Mouse (Mus musculus): ENCODE results near the gene Gm21897. TPM values are rescaled to one million over a fixed set of nuclear protein-coding genes. Genes with fewer than 3 reads are reported as not detected.

Gm21897 gene
- polyA plus RNA-seq, 1 experiment from 2014 or later, result not detected

DNA sequence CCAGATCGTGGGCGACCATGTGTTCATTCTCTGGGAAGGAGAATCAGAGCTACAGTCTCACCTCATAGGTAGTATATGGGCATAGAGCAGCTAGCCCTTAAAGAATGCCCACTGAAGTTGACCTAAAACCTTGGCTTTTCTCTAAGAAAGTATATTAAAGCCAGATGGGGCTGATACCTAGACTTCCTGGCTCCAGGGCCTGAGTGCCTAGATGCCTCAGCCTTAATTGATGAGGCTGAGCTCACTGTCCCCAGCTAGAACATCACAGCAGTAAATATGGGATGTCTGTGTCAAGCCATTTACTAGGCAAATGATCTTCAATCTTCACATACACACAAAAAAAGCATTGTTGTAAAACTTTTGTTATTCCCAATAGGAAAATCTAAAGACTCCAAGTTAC lies 32.1 kb downstream of the Gm21897 start:
- H3K9me3 ChIP-seq (replicated peaks; ENCODE audit: control insufficient read depth, low read length, poor library complexity, severe bottlenecking), result no peaks in the 10 kb centered on the region
- no peaks in the 10 kb centered on the region for H3K27me3 ChIP-seq (ENCODE audit: control insufficient read depth, insufficient read depth, low read depth, low read length)
- no peak overlapping the region for H3K4me3 ChIP-seq (ENCODE audit: low read depth, low read length)
- 88% methylated on average over 2 of the region's 2 CpGs for WGBS
- no peak overlapping the region for H3K4me2 ChIP-seq (ENCODE audit: low read length)
- H3K36me3 ChIP-seq (ENCODE audit: control insufficient read depth, insufficient read depth, low read length), result no peaks in the 10 kb centered on the region
- H3K27ac ChIP-seq (ENCODE audit: low read length), result no peak overlapping the region
- H3K9ac ChIP-seq (ENCODE audit: low read depth, low read length), result no peak overlapping the region
- no peaks in the 10 kb centered on the region for H3K4me1 ChIP-seq (ENCODE audit: control insufficient read depth, insufficient read depth, low read length)
- no peak for ATAC-seq

DNA sequence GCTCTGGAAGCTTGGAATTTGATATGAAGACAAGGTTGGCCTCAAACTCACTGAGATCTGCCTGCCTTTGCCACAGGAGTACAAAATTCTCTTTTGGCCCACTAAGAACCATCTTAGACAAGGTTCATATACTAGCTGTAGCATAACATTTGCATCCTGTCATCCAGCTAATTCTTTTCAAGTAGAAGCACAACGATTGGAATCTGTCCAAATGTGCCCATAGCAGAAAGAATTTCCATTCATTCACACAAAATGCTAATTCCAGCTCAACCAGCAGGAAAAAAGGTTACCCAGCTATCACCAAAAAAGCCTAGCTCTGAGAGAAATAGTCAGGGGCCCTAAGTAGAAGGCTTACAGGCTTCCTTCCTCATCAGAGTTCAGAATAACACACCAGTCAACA lies 34.0 kb downstream of the Gm21897 start:
- WGBS, result 45% methylated on average over 1 of the region's 1 CpGs
- H3K4me3 ChIP-seq (ENCODE audit: low read depth, low read length), result no peak overlapping the region

DNA sequence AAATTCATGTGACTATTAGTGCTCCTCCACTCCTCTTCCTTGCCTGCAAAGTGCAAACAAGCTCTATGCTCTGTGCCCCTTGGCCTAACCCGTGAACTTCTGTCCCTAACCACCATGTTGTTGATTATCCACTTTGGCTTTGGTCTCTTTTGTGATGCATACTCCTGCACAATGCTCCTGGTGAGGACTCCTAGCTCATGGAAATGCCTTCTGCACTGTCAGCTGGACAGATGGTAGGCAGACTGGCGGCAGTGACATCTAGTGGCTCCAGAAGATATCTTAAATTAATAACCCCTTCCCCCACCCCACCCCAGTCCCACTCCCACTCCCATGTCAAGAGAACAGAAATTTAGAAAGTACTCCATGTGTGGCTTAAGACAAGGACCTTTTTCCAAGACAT lies 35.1 kb downstream of the Gm21897 start:
- no peaks in the 10 kb centered on the region for H3K9me3 ChIP-seq (replicated peaks; ENCODE audit: control insufficient read depth, low read length, poor library complexity, severe bottlenecking)
- H3K27ac ChIP-seq (ENCODE audit: low read length), result no peak overlapping the region
- no peak overlapping the region for H3K4me2 ChIP-seq (ENCODE audit: low read length)
- H3K4me1 ChIP-seq (ENCODE audit: control insufficient read depth, insufficient read depth, low read length), result no peaks in the 10 kb centered on the region
- whole genome bisulfite sequencing, result 64% methylated on average over 2 of the region's 2 CpGs
- no peaks in the 10 kb centered on the region for H3K36me3 ChIP-seq (ENCODE audit: control insufficient read depth, insufficient read depth, low read length)
- no peak for ATAC-seq
- H3K9ac ChIP-seq (ENCODE audit: low read depth, low read length), result no peak overlapping the region
- H3K4me3 ChIP-seq (ENCODE audit: low read depth, low read length), result no peak overlapping the region
- no peaks in the 10 kb centered on the region for H3K27me3 ChIP-seq (ENCODE audit: control insufficient read depth, insufficient read depth, low read depth, low read length)

More for the DNA sequence above, 34.0 kb downstream of the Gm21897 start:
- Histone ChIP-seq H3K36me3 (ENCODE audit: control insufficient read depth, insufficient read depth, low read length) (no peaks in the 10 kb centered on the region), H3K9me3 (replicated peaks; ENCODE audit: control insufficient read depth, low read length, poor library complexity, severe bottlenecking) (no peaks in the 10 kb centered on the region), H3K9ac (ENCODE audit: low read depth, low read length) (no peak overlapping the region), H3K27ac (ENCODE audit: low read length) (no peak overlapping the region), H3K4me1 (ENCODE audit: control insufficient read depth, insufficient read depth, low read length) (no peaks in the 10 kb centered on the region), H3K27me3 (ENCODE audit: control insufficient read depth, insufficient read depth, low read depth, low read length) (no peaks in the 10 kb centered on the region), H3K4me2 (ENCODE audit: low read length) (no peak overlapping the region)
- ATAC-seq, result no peak

DNA sequence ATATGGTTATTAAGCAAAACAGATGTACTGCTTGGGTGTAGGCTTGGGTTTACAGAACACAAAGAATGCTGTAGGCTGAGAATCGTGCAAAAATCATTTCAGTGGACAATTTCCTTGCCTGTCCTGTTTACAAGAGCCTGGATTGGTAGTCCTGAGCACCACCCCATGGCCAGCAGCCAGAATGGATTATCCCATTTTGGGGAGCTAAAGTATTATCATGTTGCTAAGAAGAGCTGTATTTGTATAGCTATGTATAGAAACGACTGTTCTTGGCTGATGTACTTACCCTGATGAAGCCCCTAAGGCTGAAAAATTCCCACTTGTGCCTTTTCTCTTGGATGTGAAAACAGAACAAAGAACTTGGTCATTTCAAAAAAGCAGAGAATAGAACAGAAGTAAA lies 37.6 kb downstream of the Gm21897 start:
- no peak overlapping the region for H3K9ac ChIP-seq (ENCODE audit: low read depth, low read length)
- H3K4me3 ChIP-seq (ENCODE audit: low read depth, low read length), result no peak overlapping the region
- no peaks in the 10 kb centered on the region for H3K4me1 ChIP-seq (ENCODE audit: control insufficient read depth, insufficient read depth, low read length)
- H3K9me3 ChIP-seq (replicated peaks; ENCODE audit: control insufficient read depth, low read length, poor library complexity, severe bottlenecking), result no peaks in the 10 kb centered on the region
- H3K4me2 ChIP-seq (ENCODE audit: low read length), result no peak overlapping the region
- no peak for ATAC-seq
- no peaks in the 10 kb centered on the region for H3K36me3 ChIP-seq (ENCODE audit: control insufficient read depth, insufficient read depth, low read length)
- H3K27me3 ChIP-seq (ENCODE audit: control insufficient read depth, insufficient read depth, low read depth, low read length), result no peaks in the 10 kb centered on the region
- no peak overlapping the region for H3K27ac ChIP-seq (ENCODE audit: low read length)
- 54% methylated on average over 2 of the region's 2 CpGs for WGBS

DNA sequence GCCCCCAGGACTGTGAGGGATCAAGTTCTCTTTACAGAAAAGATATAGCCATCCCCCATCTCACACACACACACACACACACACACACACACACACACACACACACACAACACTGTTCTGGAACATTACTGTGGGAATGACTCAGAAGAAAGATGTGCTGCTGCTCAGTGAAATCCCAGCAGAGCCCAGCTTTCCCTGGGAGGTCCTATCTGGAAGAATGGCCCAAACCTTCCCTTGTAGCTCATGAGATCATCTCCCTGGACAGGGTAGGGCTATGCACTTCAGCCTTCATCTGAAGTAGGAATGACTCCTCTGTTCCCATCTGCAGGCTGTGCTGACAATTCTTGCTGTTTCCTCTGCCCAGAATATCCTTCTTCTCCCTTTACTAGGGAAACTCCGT lies 38.1 kb downstream of the Gm21897 start:
- 91% methylated on average over 1 of the region's 1 CpGs for WGBS

DNA sequence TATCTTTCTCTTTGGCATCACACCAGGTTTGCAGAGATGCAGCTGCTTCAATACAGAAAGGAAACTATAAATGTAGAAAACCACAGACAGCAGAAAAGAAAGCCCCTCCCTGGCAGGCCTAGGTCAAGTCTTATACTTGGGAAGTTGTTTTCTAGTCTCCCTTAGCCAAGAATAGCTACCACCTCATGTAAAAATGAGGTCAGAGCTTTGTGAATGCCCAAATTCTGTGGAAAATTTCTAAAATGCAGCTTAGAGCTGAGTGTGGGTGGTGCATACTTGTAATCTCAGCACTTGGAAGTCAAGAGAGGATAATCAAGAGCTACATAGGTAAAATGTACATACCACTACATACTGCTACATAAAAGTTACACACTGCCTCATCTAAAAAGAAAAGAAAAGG lies 40.5 kb downstream of the Gm21897 start:
- no peaks in the 10 kb centered on the region for H3K4me1 ChIP-seq (ENCODE audit: control insufficient read depth, insufficient read depth, low read length)
- H3K36me3 ChIP-seq (ENCODE audit: control insufficient read depth, insufficient read depth, low read length), result no peaks in the 10 kb centered on the region
- H3K27ac ChIP-seq (ENCODE audit: low read length), result no peak overlapping the region
- H3K4me2 ChIP-seq (ENCODE audit: low read length), result no peak overlapping the region
- H3K9me3 ChIP-seq (replicated peaks; ENCODE audit: control insufficient read depth, low read length, poor library complexity, severe bottlenecking), result no peaks in the 10 kb centered on the region
- no peak overlapping the region for H3K9ac ChIP-seq (ENCODE audit: low read depth, low read length)
- H3K27me3 ChIP-seq (ENCODE audit: control insufficient read depth, insufficient read depth, low read depth, low read length), result no peaks in the 10 kb centered on the region
- no peak overlapping the region for H3K4me3 ChIP-seq (ENCODE audit: low read depth, low read length)
- ATAC-seq, result no peak

More for the DNA sequence above, 38.1 kb downstream of the Gm21897 start:
- Histone ChIP-seq H3K27me3 (ENCODE audit: control insufficient read depth, insufficient read depth, low read depth, low read length) (no peaks in the 10 kb centered on the region), H3K4me3 (ENCODE audit: low read depth, low read length) (no peak overlapping the region), H3K9me3 (replicated peaks; ENCODE audit: control insufficient read depth, low read length, poor library complexity, severe bottlenecking) (no peaks in the 10 kb centered on the region), H3K36me3 (ENCODE audit: control insufficient read depth, insufficient read depth, low read length) (no peaks in the 10 kb centered on the region), H3K4me1 (ENCODE audit: control insufficient read depth, insufficient read depth, low read length) (no peaks in the 10 kb centered on the region), H3K4me2 (ENCODE audit: low read length) (no peak overlapping the region), H3K9ac (ENCODE audit: low read depth, low read length) (no peak overlapping the region), H3K27ac (ENCODE audit: low read length) (no peak overlapping the region)
- no peak for ATAC-seq

DNA sequence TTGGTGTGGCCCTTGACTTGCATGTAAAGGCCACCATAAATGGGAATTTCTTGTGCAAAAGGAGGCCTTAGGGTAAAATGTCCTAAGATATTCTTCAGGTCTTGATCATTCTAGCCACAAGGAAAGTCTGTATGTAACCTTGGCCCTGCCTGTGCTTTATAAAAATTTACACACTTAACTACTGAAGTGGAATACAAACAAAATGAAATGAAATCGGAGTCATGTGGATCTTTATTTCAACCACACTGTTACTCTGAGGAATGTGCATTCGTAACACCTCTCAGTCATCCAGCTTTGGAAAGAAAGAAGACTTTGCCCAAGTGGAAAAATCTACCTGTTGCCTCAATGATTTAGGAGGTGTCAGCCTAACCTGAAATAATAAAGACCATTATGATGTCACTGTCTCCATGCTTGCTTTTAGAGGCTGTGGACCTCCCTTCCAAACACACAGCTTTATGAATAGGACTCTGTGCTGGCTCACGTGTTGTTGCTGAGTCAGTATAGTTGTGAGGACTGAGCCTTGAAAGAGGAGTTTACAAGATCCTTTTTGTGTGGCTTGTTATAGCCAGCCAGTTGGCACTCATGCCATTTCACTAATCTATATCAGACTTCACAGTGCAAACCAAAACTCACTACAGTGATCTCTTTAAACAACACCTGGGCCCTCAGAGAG lies 42.0 kb downstream of the Gm21897 start:
- no peaks in the 10 kb centered on the region for H3K36me3 ChIP-seq (ENCODE audit: control insufficient read depth, insufficient read depth, low read length)
- no peak overlapping the region for H3K4me3 ChIP-seq (ENCODE audit: low read depth, low read length)
- H3K4me2 ChIP-seq (ENCODE audit: low read length), result no peak overlapping the region
- WGBS, result 79% methylated on average over 3 of the region's 3 CpGs
- no peak overlapping the region for H3K27ac ChIP-seq (ENCODE audit: low read length)
- H3K4me1 ChIP-seq (ENCODE audit: control insufficient read depth, insufficient read depth, low read length), result no peaks in the 10 kb centered on the region
- H3K27me3 ChIP-seq (ENCODE audit: control insufficient read depth, insufficient read depth, low read depth, low read length), result no peaks in the 10 kb centered on the region
- ATAC-seq, result no peak
- no peak overlapping the region for H3K9ac ChIP-seq (ENCODE audit: low read depth, low read length)
- H3K9me3 ChIP-seq (replicated peaks; ENCODE audit: control insufficient read depth, low read length, poor library complexity, severe bottlenecking), result no peaks in the 10 kb centered on the region

DNA sequence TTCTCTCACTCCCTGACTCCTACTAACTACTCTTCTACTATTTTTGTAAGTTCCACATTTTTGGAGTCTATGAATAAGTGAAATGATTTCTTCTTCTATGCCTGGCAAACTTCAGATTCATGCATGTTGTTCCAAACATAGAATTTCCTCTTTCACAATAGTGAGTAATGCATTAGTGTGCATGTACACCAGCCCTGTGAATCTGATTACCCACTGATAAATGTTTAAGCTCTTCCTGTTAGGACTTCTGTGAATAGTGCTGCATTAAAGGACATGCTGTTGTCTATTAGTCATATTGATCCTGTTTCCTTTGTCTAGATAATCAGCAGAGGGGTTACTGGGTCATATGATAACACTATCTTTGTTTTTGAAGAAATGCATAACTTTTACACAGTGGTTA lies 43.6 kb downstream of the Gm21897 start:
- Histone ChIP-seq H3K27me3 (ENCODE audit: control insufficient read depth, insufficient read depth, low read depth, low read length) (no peaks in the 10 kb centered on the region), H3K9me3 (replicated peaks; ENCODE audit: control insufficient read depth, low read length, poor library complexity, severe bottlenecking) (no peaks in the 10 kb centered on the region), H3K4me3 (ENCODE audit: low read depth, low read length) (no peak overlapping the region), H3K4me1 (ENCODE audit: control insufficient read depth, insufficient read depth, low read length) (no peaks in the 10 kb centered on the region), H3K4me2 (ENCODE audit: low read length) (no peak overlapping the region), H3K36me3 (ENCODE audit: control insufficient read depth, insufficient read depth, low read length) (no peaks in the 10 kb centered on the region), H3K27ac (ENCODE audit: low read length) (no peak overlapping the region), H3K9ac (ENCODE audit: low read depth, low read length) (no peak overlapping the region)
- no peak for ATAC-seq

All from midbrain, embryonic 16.5 days (tissue).